Mouse (Mus musculus) retina, postnatal 1 day (tissue): ENCODE data around the gene Acads.
A peak's percentile ranks its signal among the peaks of the same experiment; 100 is the strongest.
"Not testable (repeated sequence)": the region's sequence is repeated elsewhere in the genome, so short reads cannot be mapped to it uniquely, and the experiment has no call there.

Experiments
- DNase-seq: peaks from one replicate; pipeline ENCODE4 v3.0.0-alpha.2; 2012

Gene Acads

GRCm38 (mm10) chr5:115120978-115121377 is 1.8 kb upstream of the Acads start:
- DNase-seq = peak; percentile 45

GRCm38 (mm10) chr5:115117467-115117866 is 1.7 kb downstream of the Acads start:
- no peak for DNase-seq

GRCm38 (mm10) chr5:115116426-115116825 is 2.7 kb downstream of the Acads start:
- no peak for DNase-seq

- no peak for DNase-seq
Measured at GRCm38 (mm10) chr5:115114501-115114900, 4.6 kb downstream of the Acads start.

GRCm38 (mm10) chr5:115113244-115113643 is 5.9 kb downstream of the Acads start:
- DNase-seq = no peak

GRCm38 (mm10) chr5:115111156-115111555 is 8.0 kb downstream of the Acads start:
- DNase-seq = no peak

- not testable (repeated sequence) for DNase-seq
Measured at GRCm38 (mm10) chr5:115103253-115103652, 15.9 kb downstream of the Acads start.

GRCm38 (mm10) chr5:115102231-115102630 is 16.9 kb downstream of the Acads start:
- no peak for DNase-seq

- no peak for DNase-seq
Measured at GRCm38 (mm10) chr5:115100473-115100872, 18.7 kb downstream of the Acads start.

GRCm38 (mm10) chr5:115099991-115100390 is 19.2 kb downstream of the Acads start:
- DNase-seq = no peak

- DNase-seq = no peak
Measured at GRCm38 (mm10) chr5:115099530-115099929, 19.6 kb downstream of the Acads start.

GRCm38 (mm10) chr5:115098195-115098594 is 21.0 kb downstream of the Acads start, which contains the start of gene Gm10401:
Gm10401 (minus strand) TSS chr5:115098295.
- DNase-seq = no peak

GRCm38 (mm10) chr5:115091776-115092175 is 27.4 kb downstream of the Acads start:
- DNase-seq = no peak

GRCm38 (mm10) chr5:115091015-115091414 is 28.1 kb downstream of the Acads start:
- no peak for DNase-seq

GRCm38 (mm10) chr5:115089592-115090268 is 29.4 kb downstream of the Acads start:
- DNase-seq = no peak

- DNase-seq = no peak
Measured at GRCm38 (mm10) chr5:115085675-115086074, 33.5 kb downstream of the Acads start.

GRCm38 (mm10) chr5:115083492-115083891 is 35.7 kb downstream of the Acads start:
- DNase-seq = no peak

- DNase-seq = no peak
Measured at GRCm38 (mm10) chr5:115081636-115082035, 37.5 kb downstream of the Acads start.

- DNase-seq = peak; percentile 70
Measured at GRCm38 (mm10) chr5:115076144-115076901, 42.8 kb downstream of the Acads start.

GRCm38 (mm10) chr5:115074749-115075148 is 44.4 kb downstream of the Acads start:
- no peak for DNase-seq

GRCm38 (mm10) chr5:115073306-115073705 is 45.8 kb downstream of the Acads start:
- not testable (repeated sequence) for DNase-seq

- no peak for DNase-seq
Measured at GRCm38 (mm10) chr5:115072143-115072542, 47.0 kb downstream of the Acads start.

- peak; percentile 10 for DNase-seq
Measured at GRCm38 (mm10) chr5:115071096-115071901, 47.8 kb downstream of the Acads start.
